Mouse (Mus musculus) hindbrain, embryonic 14.5 days (tissue): ENCODE results near the gene Fam189a1. TPM values are rescaled to one million over a fixed set of nuclear protein-coding genes. Genes with fewer than 3 reads are reported as not detected.

ENCODE experiments used
- ATAC-seq: fragments of 200-750 bp; cut with Nextera tagmentation; 2 replicates; pipeline ENCODE4 v1.8.0; 2017; ENCODE audit warnings: moderate number of reproducible peaks, mild to moderate bottlenecking, moderate TSS enrichment, moderate library complexity; ENCODE audit not compliant: low FRiP score
- DNase-seq: peaks from one replicate; pipeline ENCODE4 v3.0.0-alpha.2; 2015; ENCODE audit warnings: low spot score
- H3K27ac ChIP-seq: fragments of 300-500 bp; sonication (generic); 2 replicates; pipeline ENCODE4 v1.5.1; 2014; ENCODE audit warnings: mild to moderate bottlenecking, moderate library complexity
- H3K27me3 ChIP-seq: fragments of 300-500 bp; sonication (generic); 2 replicates; pipeline ENCODE4 v1.6.1; 2014; ENCODE audit warnings: mild to moderate bottlenecking, low read length, mixed read lengths; ENCODE audit not compliant: control insufficient read depth, insufficient read depth
- H3K36me3 ChIP-seq: fragments of 300-500 bp; sonication (generic); replicated peaks from 2 replicates; pipeline ENCODE4 v1.6.1; 2014; ENCODE audit not compliant: control insufficient read depth, insufficient read depth
- H3K4me1 ChIP-seq: fragments of 300-500 bp; sonication (generic); replicated peaks from 2 replicates; pipeline ENCODE4 v1.6.1; 2014; ENCODE audit warnings: antibody characterized with exemption, low read length, mixed read lengths; ENCODE audit not compliant: control insufficient read depth, insufficient read depth
- H3K4me2 ChIP-seq: fragments of 300-500 bp; sonication (generic); replicated peaks from 2 replicates; pipeline ENCODE4 v1.6.1; 2014; ENCODE audit warnings: mild to moderate bottlenecking, moderate library complexity
- H3K4me3 ChIP-seq: fragments of 300-500 bp; sonication (generic); replicated peaks from 2 replicates; pipeline ENCODE4 v1.5.1; 2014; ENCODE audit warnings: mild to moderate bottlenecking, low read length
- H3K9ac ChIP-seq: fragments of 300-500 bp; sonication (generic); 2 replicates; pipeline ENCODE4 v1.6.1; 2014
- H3K9me3 ChIP-seq: fragments of 300-500 bp; sonication (generic); 2 replicates; pipeline ENCODE4 v1.6.1; 2016; ENCODE audit warnings: low read length; ENCODE audit not compliant: control insufficient read depth
- WGBS: fragments of 180-500 bp; shearing (Covaris S2); extraction: QIAGEN DNeasy Blood & Tissue Kit; methylation state at CpG from one replicate; pipeline ENCODE4 v1.1.7; 2014; 5-methylcytosine and 5-hydroxymethylcytosine counted together
- polyA plus RNA-seq: library from polyadenylated mRNA; unstranded; fragments of >200 nt; fragmentation: Nextera tagmentation; extraction: Ambion mirVana; gene quantifications from 2 replicates; pipeline ENCODE4 v1.2.1, GENCODE M21; 2014

Fam189a1 gene
- polyA plus RNA-seq, 1 experiment from 2014 or later: 15.8 TPM

GRCm38 (mm10) chr7:64850791-64851190, 305.6 kb downstream of the Fam189a1 start:
- Histone ChIP-seq H3K9me3 (no peaks in the 10 kb centered on the region), H3K4me2 (no peak overlapping the region), H3K4me1 (0 out of 2 replicates have a peak, but pooled peaks cover under 1% of the 10 kb centered on the region), H3K4me3 (no peak overlapping the region), H3K27me3 (no peaks in the 10 kb centered on the region), H3K27ac (no peak overlapping the region), H3K9ac (no peak overlapping the region), H3K36me3 (no peaks in the 10 kb centered on the region)
- DNase-seq (no peak), ATAC-seq (no peak)
- WGBS: 66% methylated on average over 3 of the region's 3 CpGs

GRCm38 (mm10) chr7:64847366-64847899, 308.9 kb downstream of the Fam189a1 start:
- Histone ChIP-seq H3K27me3 (no peaks in the 10 kb centered on the region), H3K36me3 (no peaks in the 10 kb centered on the region), H3K9me3 (0 out of 2 replicates have a peak, but pooled peaks cover 4% of the 10 kb centered on the region), H3K27ac (no peak overlapping the region), H3K4me1 (no peaks in the 10 kb centered on the region), H3K4me2 (no peak overlapping the region), H3K9ac (no peak overlapping the region), H3K4me3 (no peak overlapping the region)
- DNase-seq (no peak), ATAC-seq (no peak)
- WGBS: 78% methylated on average over 5 of the region's 5 CpGs

- 84% methylated on average over 3 of the region's 3 CpGs for WGBS
- H3K4me1 ChIP-seq: peaks cover 7% of the 10 kb centered on the region; the same call in 1 of the 2 replicates
- no peak overlapping the region for H3K4me3 ChIP-seq
- H3K4me2 ChIP-seq: no peak overlapping the region
- DNase-seq (no peak), ATAC-seq (no peak)
- H3K27me3 ChIP-seq: no peaks in the 10 kb centered on the region
- no peaks in the 10 kb centered on the region for H3K36me3 ChIP-seq
- no peak overlapping the region for H3K27ac ChIP-seq
- no peak overlapping the region for H3K9ac ChIP-seq
- 0 out of 2 replicates have a peak, but pooled peaks cover 4% of the 10 kb centered on the region for H3K9me3 ChIP-seq
These were observed 310.3 kb downstream of the Fam189a1 start for GRCm38 (mm10) chr7:64846061-64846460.

- peaks cover 24% of the 10 kb centered on the region for H3K4me1 ChIP-seq
- 21% methylated on average over 10 of the region's 10 CpGs for WGBS
- no peaks in the 10 kb centered on the region for H3K36me3 ChIP-seq
- ATAC-seq (peak; percentile 84), DNase-seq (peak; percentile 70)
- H3K4me2 ChIP-seq: peak overlapping the region; percentile 24
- no peak overlapping the region for H3K4me3 ChIP-seq
- H3K27me3 ChIP-seq: no peaks in the 10 kb centered on the region
- peak overlapping the region; percentile 27 for H3K27ac ChIP-seq
- 0 out of 2 replicates have a peak, but pooled peaks cover 4% of the 10 kb centered on the region for H3K9me3 ChIP-seq
- no peak overlapping the region for H3K9ac ChIP-seq
These were observed 315.3 kb downstream of the Fam189a1 start for GRCm38 (mm10) chr7:64840946-64841659.

GRCm38 (mm10) chr7:64840576-64840895, 315.8 kb downstream of the Fam189a1 start:
- peak overlapping the region; percentile 50; the same call in 1 of the 2 replicates for H3K4me2 ChIP-seq
- WGBS: 60% methylated on average over 1 of the region's 1 CpGs

GRCm38 (mm10) chr7:64839801-64840575, 316.4 kb downstream of the Fam189a1 start:
- Histone ChIP-seq H3K4me3 (peak overlapping the region; percentile 19; the same call in 1 of the 2 replicates), H3K4me1 (peaks cover 24% of the 10 kb centered on the region), H3K36me3 (no peaks in the 10 kb centered on the region), H3K4me2 (peak overlapping the region; percentile 50), H3K27ac (0 out of 2 replicates have a peak overlapping the region, but pooled peaks have one; percentile 38), H3K9me3 (0 out of 2 replicates have a peak, but pooled peaks cover 4% of the 10 kb centered on the region), H3K27me3 (no peaks in the 10 kb centered on the region), H3K9ac (peak overlapping the region; percentile 28)
- DNase-seq (peak; percentile 60), ATAC-seq (peak; percentile 68)
- 1% methylated on average over 21 of the region's 21 CpGs for WGBS

More at GRCm38 (mm10) chr7:64840576-64840895, 315.8 kb downstream of the Fam189a1 start:
- 0 out of 2 replicates have a peak, but pooled peaks cover 4% of the 10 kb centered on the region for H3K9me3 ChIP-seq
- H3K27ac ChIP-seq: peak overlapping the region; percentile 27; the same call in 1 of the 2 replicates
- ATAC-seq (no peak), DNase-seq (no peak)
- no peaks in the 10 kb centered on the region for H3K36me3 ChIP-seq
- no peaks in the 10 kb centered on the region for H3K27me3 ChIP-seq
- peaks cover 24% of the 10 kb centered on the region for H3K4me1 ChIP-seq
- H3K9ac ChIP-seq: no peak overlapping the region
- H3K4me3 ChIP-seq: no peak overlapping the region

GRCm38 (mm10) chr7:64839281-64839680, 317.1 kb downstream of the Fam189a1 start:
- H3K36me3 ChIP-seq: no peaks in the 10 kb centered on the region
- H3K4me2 ChIP-seq: peak overlapping the region; percentile 50
- peaks cover 24% of the 10 kb centered on the region for H3K4me1 ChIP-seq
- no peak overlapping the region for H3K27ac ChIP-seq
- DNase-seq: no peak
- no peaks in the 10 kb centered on the region for H3K27me3 ChIP-seq
- no peak overlapping the region for H3K4me3 ChIP-seq
- H3K9ac ChIP-seq: no peak overlapping the region
- H3K9me3 ChIP-seq: no peaks in the 10 kb centered on the region
- WGBS: 60% methylated on average over 2 of the region's 2 CpGs
- ATAC-seq: no peak

GRCm38 (mm10) chr7:64830214-64830995, 326.0 kb downstream of the Fam189a1 start:
- ATAC-seq: no peak

More at GRCm38 (mm10) chr7:64830214-64830995, 326.0 kb downstream of the Fam189a1 start:
- Histone ChIP-seq H3K27ac (no peak overlapping the region), H3K4me3 (no peak overlapping the region), H3K9me3 (no peaks in the 10 kb centered on the region), H3K9ac (no peak overlapping the region), H3K27me3 (no peaks in the 10 kb centered on the region), H3K4me2 (no peak overlapping the region), H3K4me1 (0 out of 2 replicates have a peak, but pooled peaks cover 4% of the 10 kb centered on the region), H3K36me3 (no peaks in the 10 kb centered on the region)
- no peak for DNase-seq
- WGBS: 29% methylated on average over 5 of the region's 5 CpGs
